Mouse (Mus musculus) G1E (cell line): ENCODE measurements around the gene Tcf7l1.

ENCODE experiments used
- CTCF ChIP-seq: IDR thresholded peaks from 2 replicates; pipeline ENCODE4 v1.5.1; 2012; ENCODE audit warnings: low read depth, low read length, inconsistent platforms, mixed read lengths
- GATA1 ChIP-seq: IDR thresholded peaks from 2 replicates; pipeline ENCODE4 v1.6.1; 2012; ENCODE audit warnings: borderline replicate concordance, low read length, inconsistent platforms, mixed read lengths
- GATA2 ChIP-seq: IDR thresholded peaks from 2 replicates; pipeline ENCODE4 v1.6.1; 2012; ENCODE audit warnings: low read depth, low read length, inconsistent platforms, borderline replicate concordance
- TAL1 ChIP-seq: conservative IDR thresholded peaks from 2 replicates; pipeline ENCODE4 v1.6.1; 2012; ENCODE audit warnings: low read depth, low read length, inconsistent platforms, mixed read lengths

GRCm38 (mm10) chr6:72720852-72721251 lies 68.2 kb downstream of the Tcf7l1 start:
- TF ChIP-seq TAL1 (no peak), CTCF (no peak), GATA2 (no peak), GATA1 (no peak)
